Mouse (Mus musculus) embryonic facial prominence, embryonic 11.5 days (tissue): ENCODE results near the gene Zfp747. TPM values are rescaled to one million over a fixed set of nuclear protein-coding genes. Genes with fewer than 3 reads are reported as not detected.
"Not testable (repeated sequence)": the region's sequence is repeated elsewhere in the genome, so short reads cannot be mapped to it uniquely, and the experiment has no call there.

Experiments used
- ATAC-seq: fragments of 200-750 bp; cut with Nextera tagmentation; replicated peaks from 2 replicates; pipeline ENCODE4 v1.8.0; 2017; ENCODE audit warnings: low read depth; ENCODE audit not compliant: insufficient number of reproducible peaks, low FRiP score, low TSS enrichment
- DNase-seq: peaks from one replicate; pipeline ENCODE4 v3.0.0-alpha.2; 2015; ENCODE audit warnings: low spot score
- H3K27ac ChIP-seq: fragments of 300-500 bp; sonication (generic); replicated peaks from 2 replicates; pipeline ENCODE4 v1.5.1; 2014; ENCODE audit warnings: mild to moderate bottlenecking, low read depth, low read length, control low read depth
- H3K27me3 ChIP-seq: fragments of 300-500 bp; sonication (generic); 2 replicates; pipeline ENCODE4 v1.6.1; 2014; ENCODE audit warnings: mild to moderate bottlenecking, low read length, moderate library complexity, mixed read lengths; ENCODE audit not compliant: control insufficient read depth, insufficient read depth
- H3K36me3 ChIP-seq: fragments of 300-500 bp; sonication (generic); replicated peaks from 2 replicates; pipeline ENCODE4 v1.6.1; 2014; ENCODE audit warnings: low read depth, mild to moderate bottlenecking, low read length, moderate library complexity, mixed read lengths; ENCODE audit not compliant: control insufficient read depth, insufficient read depth
- H3K4me1 ChIP-seq: fragments of 300-500 bp; sonication (generic); 2 replicates; pipeline ENCODE4 v1.6.1; 2014; ENCODE audit warnings: low read length, mixed read lengths; ENCODE audit not compliant: control insufficient read depth, insufficient read depth
- H3K4me2 ChIP-seq: fragments of 300-500 bp; sonication (generic); 2 replicates; pipeline ENCODE4 v1.6.1; 2014; ENCODE audit warnings: low read depth, mild to moderate bottlenecking, control low read depth, low read length, moderate library complexity
- H3K4me3 ChIP-seq: fragments of 300-500 bp; sonication (generic); 2 replicates; pipeline ENCODE4 v1.5.1; 2014; ENCODE audit warnings: low read depth, low read length, control low read depth
- H3K9ac ChIP-seq: fragments of 300-500 bp; sonication (generic); replicated peaks from 2 replicates; pipeline ENCODE4 v1.6.1; 2014; ENCODE audit warnings: mild to moderate bottlenecking, control low read depth, low read length
- H3K9me3 ChIP-seq: fragments of 300-500 bp; sonication (generic); replicated peaks from 2 replicates; pipeline ENCODE4 v1.6.1; 2016; ENCODE audit warnings: mild to moderate bottlenecking, low read length, inconsistent platforms, mixed read lengths; ENCODE audit not compliant: control insufficient read depth
- WGBS: fragments of 180-500 bp; shearing (Covaris S2); extraction: QIAGEN DNeasy Blood & Tissue Kit; methylation state at CpG from one replicate; pipeline ENCODE4 v1.1.7; 2014; 5-methylcytosine and 5-hydroxymethylcytosine counted together
- polyA plus RNA-seq: library from polyadenylated mRNA; unstranded; fragments of >200 nt; fragmentation: Nextera tagmentation; extraction: Ambion mirVana; gene quantifications from 2 replicates; pipeline ENCODE4 v1.2.1, GENCODE M21; 2014

Zfp747 gene
- polyA plus RNA-seq, 1 experiment from 2014 or later, result 5.6 TPM

DNA sequence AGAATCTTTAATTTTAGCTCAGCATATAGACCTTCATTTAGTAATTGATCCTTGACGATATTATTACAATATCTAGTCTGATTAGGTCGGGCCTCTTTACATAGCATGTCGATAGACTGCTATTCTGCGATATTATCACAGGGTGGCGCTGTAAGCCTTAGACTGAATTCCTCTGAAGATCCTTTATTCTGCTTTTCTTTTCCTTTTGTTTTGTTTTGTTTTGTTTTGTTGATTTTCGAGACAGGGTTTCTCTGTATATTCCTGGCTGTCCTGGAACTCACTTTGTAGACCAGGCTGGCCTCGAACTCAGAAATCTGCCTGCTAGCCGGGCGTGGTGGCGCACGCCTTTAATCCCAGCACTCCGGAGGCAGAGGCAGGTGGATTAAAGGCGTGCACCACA is 13.4 kb downstream of the Zfp747 start:
- H3K9me3 ChIP-seq, H3K4me2 ChIP-seq, H3K36me3 ChIP-seq, H3K4me1 ChIP-seq, ATAC-seq, H3K4me3 ChIP-seq, H3K27me3 ChIP-seq, H3K9ac ChIP-seq, H3K27ac ChIP-seq: not testable (repeated sequence)
- DNase-seq, result peak; percentile 83
- 21% methylated on average over 13 of the region's 13 CpGs for WGBS

DNA sequence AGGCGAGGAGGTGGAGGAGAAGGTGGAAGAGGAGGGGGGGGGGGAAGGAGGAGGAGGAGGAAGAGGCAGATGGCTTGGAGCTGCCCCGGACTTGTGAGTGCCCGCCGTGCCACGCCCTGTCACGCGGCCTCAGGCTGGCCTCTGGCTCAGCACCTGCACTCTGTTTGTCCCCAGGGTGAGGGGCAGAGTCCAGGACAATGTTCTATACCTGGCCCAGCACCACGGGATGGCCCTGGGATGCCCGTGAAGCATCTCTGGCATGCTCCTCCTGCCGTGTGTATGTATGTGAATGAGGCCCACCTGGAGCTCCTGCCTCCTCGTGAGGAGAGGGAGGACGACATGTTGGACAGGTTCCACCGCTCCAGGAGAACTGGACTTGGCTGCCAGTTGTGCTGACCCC is 14.4 kb downstream of the Zfp747 start:
- no peak for DNase-seq
- ATAC-seq, result 0 out of 2 replicates have a peak, but pooled peaks have one; percentile 48
- no peak overlapping the region for H3K4me3 ChIP-seq
- H3K9ac ChIP-seq, result no peak overlapping the region
- peaks cover 2% of the 10 kb centered on the region; the same call in 1 of the 2 replicates for H3K4me1 ChIP-seq
- H3K36me3 ChIP-seq, result no peaks in the 10 kb centered on the region
- H3K9me3 ChIP-seq, result no peaks in the 10 kb centered on the region
- no peak overlapping the region for H3K27ac ChIP-seq
- 51% methylated on average over 13 of the region's 13 CpGs for WGBS
- H3K27me3 ChIP-seq, result 0 out of 2 replicates have a peak, but pooled peaks cover 2% of the 10 kb centered on the region
- H3K4me2 ChIP-seq, result no peak overlapping the region

DNA sequence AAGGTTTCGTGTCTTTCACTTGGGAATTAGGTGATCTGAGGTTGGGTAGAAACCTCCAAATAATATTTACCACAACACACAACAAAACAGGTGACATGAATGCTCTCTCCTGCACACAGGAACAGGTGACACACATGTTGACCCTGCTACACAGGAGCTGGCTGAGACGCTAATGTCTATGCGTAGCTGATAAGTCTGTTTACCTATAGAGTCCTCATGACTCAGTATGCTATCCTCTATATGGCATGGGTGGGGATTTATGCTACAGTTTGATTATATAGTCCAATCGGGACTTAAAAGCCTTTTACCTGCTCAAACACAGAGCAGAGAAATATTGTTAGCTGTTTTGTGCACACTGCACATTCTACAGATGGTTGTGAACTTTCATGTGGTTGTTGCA is 15.6 kb downstream of the Zfp747 start:
- 75% methylated on average over 4 of the region's 4 CpGs for WGBS
- no peak for ATAC-seq
- no peaks in the 10 kb centered on the region for H3K36me3 ChIP-seq
- no peaks in the 10 kb centered on the region for H3K9me3 ChIP-seq
- H3K4me2 ChIP-seq, result no peak overlapping the region
- H3K4me1 ChIP-seq, result peaks cover 2% of the 10 kb centered on the region; the same call in 1 of the 2 replicates
- H3K27me3 ChIP-seq, result 0 out of 2 replicates have a peak, but pooled peaks cover 2% of the 10 kb centered on the region
- no peak overlapping the region for H3K4me3 ChIP-seq
- H3K9ac ChIP-seq, result no peak overlapping the region
- DNase-seq, result no peak
- no peak overlapping the region for H3K27ac ChIP-seq

DNA sequence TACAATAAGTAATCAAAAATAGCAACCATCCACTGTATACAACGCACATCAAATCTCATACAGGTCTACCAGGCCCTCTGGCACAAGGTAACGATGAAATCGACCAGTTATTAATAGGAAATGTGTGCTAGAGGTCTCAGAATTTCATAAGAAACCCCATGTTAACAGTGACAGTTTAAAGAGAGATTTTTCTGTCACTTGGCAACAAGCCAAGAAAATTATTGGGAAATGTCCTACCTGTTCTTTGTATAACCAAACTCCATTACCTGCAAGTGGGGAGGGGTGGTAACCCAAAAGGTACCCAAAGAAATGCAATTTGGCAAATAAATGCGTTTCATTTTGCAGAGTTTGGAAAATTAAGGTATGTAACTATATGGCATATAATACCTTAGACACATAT is 17.4 kb downstream of the Zfp747 start:
- 68% methylated on average over 4 of the region's 4 CpGs for WGBS
- no peak overlapping the region for H3K27ac ChIP-seq
- H3K4me1 ChIP-seq, result peaks cover 1% of the 10 kb centered on the region; the same call in 1 of the 2 replicates
- ATAC-seq, result no peak
- no peak for DNase-seq
- H3K4me3 ChIP-seq, result no peak overlapping the region
- H3K9me3 ChIP-seq, result no peaks in the 10 kb centered on the region
- no peak overlapping the region for H3K4me2 ChIP-seq
- H3K9ac ChIP-seq, result no peak overlapping the region
- no peaks in the 10 kb centered on the region for H3K36me3 ChIP-seq
- H3K27me3 ChIP-seq, result 0 out of 2 replicates have a peak, but pooled peaks cover 2% of the 10 kb centered on the region

DNA sequence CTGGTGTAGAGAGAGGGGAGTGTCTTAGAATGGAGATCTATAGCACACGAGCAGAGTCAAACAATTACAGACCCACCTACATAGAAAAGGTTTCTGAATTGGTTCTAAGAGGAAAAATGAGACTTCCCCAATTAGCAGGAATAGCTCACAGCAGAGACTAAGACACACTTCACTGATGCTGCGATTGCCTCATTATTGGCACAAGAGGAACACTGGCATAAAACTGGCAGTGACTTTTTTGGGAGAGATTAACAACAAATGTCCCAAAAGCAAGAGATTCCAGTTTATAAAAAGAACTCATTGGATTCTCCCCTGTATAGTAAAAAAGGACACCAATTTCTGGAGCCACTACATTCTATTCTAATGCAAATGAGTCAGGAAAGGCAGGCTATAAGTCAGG is 18.0 kb downstream of the Zfp747 start:
- Histone ChIP-seq H3K4me2 (no peak overlapping the region), H3K27me3 (0 out of 2 replicates have a peak, but pooled peaks cover 2% of the 10 kb centered on the region), H3K4me3 (no peak overlapping the region), H3K36me3 (no peaks in the 10 kb centered on the region), H3K27ac (no peak overlapping the region), H3K9ac (no peak overlapping the region), H3K9me3 (no peaks in the 10 kb centered on the region), H3K4me1 (no peaks in the 10 kb centered on the region)
- DNase-seq (no peak), ATAC-seq (no peak)
- WGBS, result 70% methylated on average over 2 of the region's 2 CpGs

DNA sequence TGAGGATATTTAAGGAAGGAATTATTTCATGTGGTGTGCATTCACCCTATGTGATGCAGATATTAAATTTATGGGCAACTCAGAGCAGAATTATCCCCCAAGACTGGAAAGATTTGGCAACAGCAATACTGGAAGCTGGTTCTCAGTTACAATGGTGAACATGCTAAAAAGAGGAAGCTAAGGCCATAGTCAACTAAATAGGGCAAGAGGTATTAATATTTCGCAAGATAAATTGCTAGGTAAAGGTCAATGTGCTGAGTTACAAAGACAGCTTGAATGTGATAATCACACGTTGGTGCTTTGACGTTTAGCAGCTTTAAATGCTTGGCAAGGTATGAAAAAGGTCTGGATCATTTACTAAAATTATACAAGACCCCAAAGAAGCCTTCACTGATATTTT is 20.1 kb downstream of the Zfp747 start:
- H3K27ac ChIP-seq, result no peak overlapping the region
- H3K9ac ChIP-seq, result no peak overlapping the region
- H3K4me2 ChIP-seq, result no peak overlapping the region
- no peaks in the 10 kb centered on the region for H3K9me3 ChIP-seq
- no peaks in the 10 kb centered on the region for H3K27me3 ChIP-seq
- no peaks in the 10 kb centered on the region for H3K36me3 ChIP-seq
- no peaks in the 10 kb centered on the region for H3K4me1 ChIP-seq
- 69% methylated on average over 3 of the region's 3 CpGs for WGBS
- ATAC-seq (no peak), DNase-seq (no peak)
- no peak overlapping the region for H3K4me3 ChIP-seq

DNA sequence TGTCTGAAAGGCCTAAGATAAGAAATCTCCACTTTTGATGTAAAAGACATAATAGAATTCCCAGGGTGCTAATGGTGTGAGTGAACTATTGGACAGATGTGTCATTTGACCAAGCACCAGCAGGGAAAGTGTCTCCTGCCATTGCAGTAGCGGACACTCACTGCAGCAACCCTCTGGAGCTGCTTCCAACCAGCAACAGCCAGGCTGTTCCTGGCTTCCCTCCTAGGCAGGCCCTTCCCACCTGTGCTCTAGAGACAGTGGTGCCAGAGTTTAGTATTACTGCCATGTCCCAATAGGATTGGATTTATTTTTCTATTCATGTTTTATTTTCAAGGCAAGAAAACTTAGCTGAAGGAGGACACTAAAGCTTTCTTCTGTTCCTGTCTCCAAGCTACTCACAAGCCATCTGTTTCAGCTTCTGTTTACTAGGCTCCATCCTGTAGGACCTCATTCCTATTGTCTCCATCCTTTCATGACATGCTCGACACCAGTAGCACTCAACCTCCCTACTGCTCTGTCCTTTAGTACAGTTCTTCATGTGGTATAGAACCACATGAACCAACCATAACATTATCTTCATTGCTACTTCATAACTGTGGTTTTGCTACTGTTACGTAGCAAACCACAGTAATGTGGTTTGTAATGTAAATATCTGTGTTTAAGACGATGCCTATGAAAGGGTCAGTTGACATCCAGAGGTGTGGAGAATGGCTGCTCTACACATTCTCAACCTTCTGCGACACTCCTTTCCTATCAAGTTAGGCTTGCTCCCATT is 24.4 kb downstream of the Zfp747 start:
- no peak overlapping the region for H3K27ac ChIP-seq
- H3K4me3 ChIP-seq, result no peak overlapping the region
- H3K4me2 ChIP-seq, result no peak overlapping the region
- no peaks in the 10 kb centered on the region for H3K36me3 ChIP-seq
- no peak for ATAC-seq
- 87% methylated on average over 5 of the region's 5 CpGs for WGBS
- no peaks in the 10 kb centered on the region for H3K27me3 ChIP-seq
- no peaks in the 10 kb centered on the region for H3K4me1 ChIP-seq
- no peak overlapping the region for H3K9ac ChIP-seq
- no peaks in the 10 kb centered on the region for H3K9me3 ChIP-seq
- no peak for DNase-seq

DNA sequence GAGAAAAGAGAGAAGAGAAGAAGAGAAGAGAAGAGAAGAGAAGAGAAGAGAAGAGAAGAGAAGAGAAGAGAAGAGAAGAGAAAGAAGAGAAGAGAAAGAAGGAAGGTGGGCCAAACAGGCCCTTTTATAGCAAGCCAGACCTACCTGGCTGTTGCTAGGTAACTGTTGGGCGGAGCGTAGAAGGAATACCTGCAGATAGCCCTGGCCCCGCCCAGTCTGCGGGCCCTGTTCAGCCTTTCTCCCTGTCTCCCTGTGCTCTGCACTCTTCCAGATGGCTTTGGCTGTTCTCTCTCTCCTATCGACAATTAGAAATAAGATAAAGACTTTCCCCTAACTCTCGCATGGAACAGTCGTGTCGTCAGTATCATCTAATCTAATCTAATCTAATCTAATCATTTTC is 29.2 kb downstream of the Zfp747 start:
- WGBS, result 15% methylated on average over 8 of the region's 8 CpGs
- Histone ChIP-seq H3K4me1 (no peaks in the 10 kb centered on the region), H3K27me3 (no peaks in the 10 kb centered on the region), H3K9ac (no peak overlapping the region), H3K4me2 (peak overlapping the region; percentile 13; the same call in 1 of the 2 replicates), H3K27ac (no peak overlapping the region), H3K4me3 (peak overlapping the region; percentile 82), H3K9me3 (no peaks in the 10 kb centered on the region), H3K36me3 (peaks cover 2% of the 10 kb centered on the region; the same call in 1 of the 2 replicates)
- ATAC-seq (no peak), DNase-seq (peak; percentile 46)
